In genomic region chr7:34226846-34227245, GRCm38 (mm10) we compare ENCODE assay signal across 17 mouse cellular contexts. TPM values are rescaled to one million over a fixed set of nuclear protein-coding genes. Genes with fewer than 3 reads are reported as not detected.
DNase-seq lines count a peak whose midpoint lies in the region; ATAC-seq and TF ChIP-seq lines count a peak whose summit lies in the region.
"Had no signal": no experiment of that assay in that cellular context is flagged by ENCODE, and none has a peak within 500 bp of the region (broad histone marks: within the 10 kb centered on the region; RNA-seq: fewer than 3 reads in every experiment).

No protein-coding gene starts in this region.

- H3K27me3 ChIP-seq in heart, adult 2 months (ENCODE audit: control insufficient read depth, insufficient read depth, low read length): no peaks in the 10 kb centered on the region
- no peaks in the 10 kb centered on the region for H3K27me3 ChIP-seq in kidney, postnatal 0 days (ENCODE audit: insufficient read depth, low read length)
- H3K27me3 ChIP-seq in E14TG2a.4 (ENCODE audit: insufficient read depth, low read length): no peaks in the 10 kb centered on the region
- no peaks in the 10 kb centered on the region for H3K27me3 ChIP-seq in liver, embryonic 11.5 days (replicated peaks; ENCODE audit: control insufficient read depth, insufficient read depth, low read length)
- H3K27me3 ChIP-seq: hindbrain, embryonic 12.5 days had no signal

- no peak for DNase-seq in heart, adult 2 months
- DNase-seq in heart, adult 11 months: no peak
- DNase-seq in kidney, postnatal 0 days (ENCODE audit: low spot score): no peak
- DNase-seq in kidney, postnatal 14 days: no peak
- no peak for DNase-seq in liver, embryonic 11.5 days (ENCODE audit: low spot score)
- DNase-seq in embryo, embryonic 10.5 days (ENCODE audit: low spot score): no peak
- DNase-seq in cerebellum, postnatal 36 days: no peak
- DNase-seq: B cell, adult 2 months; kidney, adult 9 months; lung, adult 2 months; midbrain, embryonic 14.5 days; right cerebral cortex, postnatal 14 days had no signal

- 82% methylated on average over 12 of the region's 12 CpGs for WGBS in heart, adult 2 months
- WGBS in kidney, postnatal 0 days: 90% methylated on average over 12 of the region's 12 CpGs
- 90% methylated on average over 12 of the region's 12 CpGs for WGBS in liver, embryonic 11.5 days

- TF ChIP-seq POLR2A in heart, adult 2 months (IDR thresholded peaks at IDR 0.05; ENCODE audit: insufficient read depth, low read depth, low read length): no peak

- H3K4me3 ChIP-seq in heart, adult 2 months: no peak overlapping the region
- H3K4me3 ChIP-seq in kidney, postnatal 0 days (replicated peaks; ENCODE audit: low read depth, low read length): no peak overlapping the region
- H3K4me3 ChIP-seq in E14TG2a.4 (replicated peaks; ENCODE audit: low read length): peak overlapping the region; percentile 95; the same call in 1 of the 2 replicates
- peak overlapping the region; percentile 3; the same call in 1 of the 2 replicates for H3K4me3 ChIP-seq in liver, embryonic 11.5 days (ENCODE audit: low read depth, low read length)
- H3K4me3 ChIP-seq: erythroblast, embryonic 14.5 days; hindbrain, embryonic 12.5 days had no signal

- no peak for TF ChIP-seq EP300 in heart, adult 2 months (IDR thresholded peaks at IDR 0.05; ENCODE audit: insufficient read depth, low read depth, low read length)

- intact Hi-C loops in heart, adult 2 months (cut with DNase I): no loop called here

- H3K9me3 ChIP-seq in kidney, postnatal 0 days (replicated peaks; ENCODE audit: low read length): no peaks in the 10 kb centered on the region
- H3K9me3 ChIP-seq in E14TG2a.4 (ENCODE audit: low read length): no peaks in the 10 kb centered on the region
- no peaks in the 10 kb centered on the region for H3K9me3 ChIP-seq in liver, embryonic 11.5 days (ENCODE audit: control insufficient read depth, low read length)
- H3K9me3 ChIP-seq: hindbrain, embryonic 12.5 days had no signal

- ATAC-seq in kidney, postnatal 0 days (replicated peaks; ENCODE audit: low FRiP score, low read depth): no peak
- ATAC-seq in liver, embryonic 11.5 days (replicated peaks; ENCODE audit: low FRiP score): no peak

- H3K36me3 ChIP-seq in heart, adult 2 months (ENCODE audit: control insufficient read depth, insufficient read depth, low read length): peaks cover 11% of the 10 kb centered on the region
- H3K36me3 ChIP-seq in kidney, postnatal 0 days (ENCODE audit: insufficient read depth, low read length): peaks cover 42% of the 10 kb centered on the region
- H3K36me3 ChIP-seq in E14TG2a.4 (ENCODE audit: insufficient read depth, low read length): peaks cover 85% of the 10 kb centered on the region
- H3K36me3 ChIP-seq in liver, embryonic 11.5 days (ENCODE audit: control insufficient read depth, insufficient read depth, low read length): peaks cover 61% of the 10 kb centered on the region

- H3K79me2 ChIP-seq in heart, adult 2 months (replicated peaks; ENCODE audit: control insufficient read depth, insufficient read depth, low read length): no peaks in the 10 kb centered on the region; the same call in 1 of the 2 replicates

- no peak overlapping the region for H3K4me2 ChIP-seq in kidney, postnatal 0 days (ENCODE audit: low read length)
- peak overlapping the region; percentile 98 for H3K4me2 ChIP-seq in liver, embryonic 11.5 days
- H3K4me2 ChIP-seq: hindbrain, embryonic 12.5 days had no signal

- H3K9ac ChIP-seq in heart, adult 2 months (ENCODE audit: low read depth, low read length): no peak overlapping the region
- no peak overlapping the region for H3K9ac ChIP-seq in kidney, postnatal 0 days (ENCODE audit: low read depth, low read length)
- no peak overlapping the region for H3K9ac ChIP-seq in liver, embryonic 11.5 days (ENCODE audit: low read depth, low read length)
- H3K9ac ChIP-seq: hindbrain, embryonic 12.5 days had no signal

- peaks cover 11% of the 10 kb centered on the region for H3K4me1 ChIP-seq in heart, adult 2 months (ENCODE audit: control insufficient read depth, insufficient read depth, low read length)
- peaks cover 14% of the 10 kb centered on the region; the same call in 1 of the 2 replicates for H3K4me1 ChIP-seq in kidney, postnatal 0 days (replicated peaks; ENCODE audit: insufficient read depth, low read length)
- H3K4me1 ChIP-seq in E14TG2a.4 (replicated peaks; ENCODE audit: low read depth, low read length): peaks cover 80% of the 10 kb centered on the region
- H3K4me1 ChIP-seq in liver, embryonic 11.5 days (replicated peaks; ENCODE audit: control insufficient read depth, insufficient read depth, low read length): peaks cover 29% of the 10 kb centered on the region

- H3K27ac ChIP-seq in heart, adult 2 months: no peak overlapping the region
- no peak overlapping the region for H3K27ac ChIP-seq in kidney, postnatal 0 days
- no peak overlapping the region for H3K27ac ChIP-seq in liver, embryonic 11.5 days (ENCODE audit: low read depth, low read length)
- H3K27ac ChIP-seq: hindbrain, embryonic 12.5 days had no signal

- peak; percentile 28 for TF ChIP-seq CTCF in heart, adult 2 months (IDR thresholded peaks at IDR 0.05)
- TF ChIP-seq CTCF in kidney, postnatal 0 days (IDR thresholded peaks at IDR 0.05; ENCODE audit: low read depth): peak; percentile 13; the same call in 1 of the 2 replicates
- no peak for TF ChIP-seq CTCF in E14TG2a.4 (conservative IDR thresholded peaks at IDR 0.05; ENCODE audit: low read length)

RNA-seq across cellular contexts. Expression of gene Gpi1, which starts 3.3 kb away (rescaled TPM):
- total RNA-seq in heart, adult 2 months (2021): 100 to 1,000 TPM; 480 to 591 TPM
- 442 and 488 TPM in 2 replicates for polyA plus RNA-seq in heart, adult 2 months (2012; rRNA removed)
- 323 and 356 TPM in 2 replicates for polyA plus RNA-seq in kidney, postnatal 0 days (2015; fragmentation: Nextera tagmentation; extraction: Ambion mirVana)
- polyA plus RNA-seq in liver, embryonic 11.5 days (2014; fragmentation: Nextera tagmentation; extraction: Ambion mirVana): 489 and 511 TPM in 2 replicates

RNA-seq across cellular contexts. Expression of gene Gm6096, which starts 24.0 kb away (rescaled TPM):
- total RNA-seq in heart, adult 2 months (2021): not detected
- polyA plus RNA-seq in heart, adult 2 months (2012; rRNA removed): not detected in 2 replicates
- 0.32 TPM in 1 of 2 replicates, not detected in the other for polyA plus RNA-seq in kidney, postnatal 0 days (2015; fragmentation: Nextera tagmentation; extraction: Ambion mirVana)
- not detected in 2 replicates for polyA plus RNA-seq in liver, embryonic 11.5 days (2014; fragmentation: Nextera tagmentation; extraction: Ambion mirVana)
- total RNA-seq: layer of hippocampus, postnatal 25 days had no signal
- polyA plus RNA-seq: erythroblast, embryonic 14.5 days; frontal cortex, adult 2 months; hindbrain, embryonic 12.5 days; lung, adult 2 months had no signal

RNA-seq across cellular contexts. Expression of gene Pdcd2l, which starts 30.4 kb away (rescaled TPM):
- 10 to 100 TPM; 14.8 to 20.6 TPM for total RNA-seq in heart, adult 2 months (2021)
- 18.8 and 30.0 TPM in 2 replicates for polyA plus RNA-seq in heart, adult 2 months (2012; rRNA removed)
- 51.4 and 54.5 TPM in 2 replicates for polyA plus RNA-seq in kidney, postnatal 0 days (2015; fragmentation: Nextera tagmentation; extraction: Ambion mirVana)
- polyA plus RNA-seq in liver, embryonic 11.5 days (2014; fragmentation: Nextera tagmentation; extraction: Ambion mirVana): 56.2 and 62.8 TPM in 2 replicates

RNA-seq across cellular contexts. Expression of gene Uba2, which starts 57.4 kb away (rescaled TPM):
- 10 to 100 TPM; 29.9 to 32.9 TPM for total RNA-seq in heart, adult 2 months (2021)
- polyA plus RNA-seq in heart, adult 2 months (2012; rRNA removed): 19.5 and 38.6 TPM in 2 replicates
- 133 and 146 TPM in 2 replicates for polyA plus RNA-seq in kidney, postnatal 0 days (2015; fragmentation: Nextera tagmentation; extraction: Ambion mirVana)
- 226 and 253 TPM in 2 replicates for polyA plus RNA-seq in liver, embryonic 11.5 days (2014; fragmentation: Nextera tagmentation; extraction: Ambion mirVana)

Comparison
In these comparisons a context has a peak if more than half of its experiments do, and no peak if none do; other contexts are left out.
1. H3K4me3 ChIP-seq: peak in E14TG2a.4 (single experiment) and liver, embryonic 11.5 days (single experiment); none in heart, adult 2 months (single experiment) and kidney, postnatal 0 days (single experiment).